Mouse (Mus musculus): ENCODE results near the gene Olfr1176.

Gene Olfr1176

GRCm38 (mm10) chr2:88336421-88336820 lies at the start of gene Olfr1176:
Gene Olfr1176 (plus strand): TSS chr2:88336721.
- DNase-seq (ENCODE audit: low spot score) = no peak

GRCm38 (mm10) chr2:88315035-88315434 lies 21.5 kb upstream of the Olfr1176 start, which contains the start of gene Olfr1174-ps:
Gene Olfr1174-ps (minus strand): TSS chr2:88315135.
- DNase-seq (ENCODE audit: low spot score) = no peak

GRCm38 (mm10) chr2:88327115-88327514 lies 9.4 kb upstream of the Olfr1176 start, which contains the start of gene Olfr1175-ps:
Gene Olfr1175-ps (minus strand): TSS chr2:88327215.
- no peak for DNase-seq (ENCODE audit: low spot score)

- DNase-seq (ENCODE audit: low spot score) = no peak
Observed at GRCm38 (mm10) chr2:88346392-88346791, 9.9 kb downstream of the Olfr1176 start, which contains the start of gene Olfr1177-ps. Gene Olfr1177-ps (minus strand): TSS chr2:88346492.

GRCm38 (mm10) chr2:88356304-88356703 lies 19.8 kb downstream of the Olfr1176 start:
- DNase-seq (ENCODE audit: low spot score) = no peak

GRCm38 (mm10) chr2:88386762-88387161 lies 50.2 kb downstream of the Olfr1176 start, which contains the start of gene Olfr1178:
Gene Olfr1178 (plus strand): TSS chr2:88387062.
- no peak for DNase-seq (ENCODE audit: low spot score)
